Mouse (Mus musculus): ENCODE measurements around the gene Gm4214.
"Not testable (repeated sequence)": the region's sequence is repeated elsewhere in the genome, so short reads cannot be mapped to it uniquely, and the experiment has no call there.

Gene Gm4214

GRCm38 (mm10) chr7:22984573-22984972, at the start of gene Gm4214:
Gene Gm4214, minus strand, starts transcription at chr7:22984673.
- not testable (repeated sequence) for DNase-seq

DNA sequence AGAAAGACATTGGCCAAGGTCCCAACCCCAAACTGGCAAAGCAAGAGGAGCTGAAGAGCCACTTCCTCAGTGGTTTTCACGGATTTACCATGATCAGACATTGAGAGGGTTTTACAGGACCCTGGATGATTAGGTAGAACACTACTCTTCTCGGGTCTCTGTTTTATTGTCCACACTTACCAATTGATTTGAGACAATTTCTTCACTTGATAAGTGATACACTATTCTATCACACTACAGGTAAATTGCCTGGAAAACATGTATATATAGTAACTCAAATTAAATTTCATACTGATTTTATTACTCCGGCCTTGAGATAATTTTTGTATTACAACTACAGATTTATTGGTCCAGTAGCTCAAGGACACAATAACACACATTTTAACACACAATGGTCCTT, 35.4 kb upstream of the Gm4214 start, which contains the start of gene Gm4216:
Gene Gm4216 (minus strand): TSS at position 101 of the 400 bp plus-strand sequence.
- not testable (repeated sequence) for DNase-seq
